Mouse (Mus musculus) T-helper 2 cell (primary cell): ENCODE measurements around the gene Ccdc81.

Experiments
- in situ Hi-C: fragments of 300-600 bp; cut with MboI, MseI; formaldehyde crosslinking; loops from one replicate; pipeline ENCODE4 v1.15.1; 2025; ENCODE audit warnings: high pct_unique_total_duplicates

Gene Ccdc81

GRCm38 (mm10) chr7:89867221-89867620 is 36.2 kb downstream of the Ccdc81 start:
- in situ Hi-C loops = no loop called here

DNA sequence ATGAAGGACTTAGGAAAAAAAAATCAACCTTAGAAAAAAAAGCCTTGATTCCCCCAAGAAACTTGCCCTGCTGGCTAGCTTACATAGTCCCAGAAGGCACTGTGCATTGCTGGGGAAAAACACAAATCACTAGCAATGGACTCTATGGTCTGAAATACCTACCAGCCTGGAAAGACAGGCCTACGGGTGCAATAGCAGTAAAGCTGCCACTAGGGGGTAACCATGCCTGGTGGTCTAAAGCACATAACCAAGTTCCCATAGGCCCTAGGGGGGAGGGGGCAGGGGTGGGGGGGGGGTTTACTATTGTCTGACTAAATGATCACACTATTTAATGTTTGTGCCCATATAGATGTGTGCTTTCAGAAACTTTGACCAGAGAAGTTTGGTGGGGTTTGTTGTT is 38.7 kb downstream of the Ccdc81 start:
- in situ Hi-C loops = no loop called here

- in situ Hi-C loops = loop anchor here (10.0 kb wide), 1 partner anchor 222 kb away; the partner anchor contains the start of gene Me3
Observed at GRCm38 (mm10) chr7:89856440-89857217, 46.8 kb downstream of the Ccdc81 start.

DNA sequence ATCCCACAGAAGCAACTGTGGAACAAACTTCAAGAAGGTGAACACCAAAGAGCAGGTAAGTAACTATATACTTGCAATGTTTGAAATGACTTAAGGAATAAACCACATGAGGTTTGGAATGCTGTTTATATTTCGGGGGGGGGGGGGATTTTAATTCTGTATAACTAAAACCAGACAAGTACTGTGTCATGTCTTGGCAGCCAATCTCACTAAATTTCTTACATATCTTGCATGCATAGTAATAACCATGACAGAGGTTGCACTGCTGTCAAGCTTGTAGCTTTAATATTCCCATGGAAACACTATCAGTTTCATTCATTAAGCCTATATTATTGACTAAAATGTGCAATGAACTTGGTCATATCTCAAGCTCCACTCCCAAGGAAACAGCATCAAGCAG is 48.2 kb downstream of the Ccdc81 start:
- in situ Hi-C loops = loop anchor here (10.0 kb wide), 1 partner anchor 220 kb away; the partner anchor contains the start of gene Me3

GRCm38 (mm10) chr7:89853131-89853530 is 50.3 kb downstream of the Ccdc81 start:
- in situ Hi-C loops = loop anchor here (10.0 kb wide), 1 partner anchor 218 kb away; the partner anchor contains the start of gene Me3

GRCm38 (mm10) chr7:89852158-89853095 is 51.0 kb downstream of the Ccdc81 start:
- in situ Hi-C loops = loop anchor here (10.0 kb wide), 1 partner anchor 218 kb away; the partner anchor contains the start of gene Me3

- in situ Hi-C loops = loop anchor here (10.0 kb wide), 1 partner anchor 216 kb away; the partner anchor contains the start of gene Me3
Observed at GRCm38 (mm10) chr7:89850510-89850909, 52.9 kb downstream of the Ccdc81 start.

DNA sequence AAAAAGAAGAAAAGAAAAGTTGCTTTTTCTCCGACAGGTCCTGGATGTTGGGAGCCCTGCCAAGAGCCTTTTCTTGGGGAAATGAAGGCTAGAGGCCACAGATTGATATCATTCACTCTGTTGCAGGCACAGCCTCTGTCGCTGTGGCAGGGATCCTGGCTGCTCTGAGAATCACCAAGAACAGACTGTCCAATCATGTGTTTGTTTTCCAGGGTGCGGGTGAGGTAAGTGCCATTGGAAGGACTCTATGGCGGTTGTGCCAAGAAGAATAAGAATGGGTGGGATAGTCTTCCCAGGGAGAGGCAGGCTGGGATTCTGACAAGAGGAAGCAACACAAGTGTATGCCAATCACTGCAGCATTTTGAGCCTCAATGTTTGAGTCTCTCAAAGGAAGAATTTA is 57.8 kb downstream of the Ccdc81 start:
- in situ Hi-C loops = loop anchor here (5.0 to 10.0 kb wide), 2 partner anchors 348 to 1279 kb away; no protein-coding TSS in a partner anchor

GRCm38 (mm10) chr7:89843533-89843932 is 59.9 kb downstream of the Ccdc81 start:
- in situ Hi-C loops = loop anchor here (5.0 to 10.0 kb wide), 2 partner anchors 366 to 1281 kb away; no protein-coding TSS in a partner anchor

GRCm38 (mm10) chr7:89843121-89843520 is 60.3 kb downstream of the Ccdc81 start:
- in situ Hi-C loops = loop anchor here (5.0 to 10.0 kb wide), 2 partner anchors 366 to 1282 kb away; no protein-coding TSS in a partner anchor

- in situ Hi-C loops = loop anchor here (5.0 to 10.0 kb wide), 2 partner anchors 365 to 1282 kb away; no protein-coding TSS in a partner anchor
Observed at GRCm38 (mm10) chr7:89842404-89842715, 61.1 kb downstream of the Ccdc81 start.

DNA sequence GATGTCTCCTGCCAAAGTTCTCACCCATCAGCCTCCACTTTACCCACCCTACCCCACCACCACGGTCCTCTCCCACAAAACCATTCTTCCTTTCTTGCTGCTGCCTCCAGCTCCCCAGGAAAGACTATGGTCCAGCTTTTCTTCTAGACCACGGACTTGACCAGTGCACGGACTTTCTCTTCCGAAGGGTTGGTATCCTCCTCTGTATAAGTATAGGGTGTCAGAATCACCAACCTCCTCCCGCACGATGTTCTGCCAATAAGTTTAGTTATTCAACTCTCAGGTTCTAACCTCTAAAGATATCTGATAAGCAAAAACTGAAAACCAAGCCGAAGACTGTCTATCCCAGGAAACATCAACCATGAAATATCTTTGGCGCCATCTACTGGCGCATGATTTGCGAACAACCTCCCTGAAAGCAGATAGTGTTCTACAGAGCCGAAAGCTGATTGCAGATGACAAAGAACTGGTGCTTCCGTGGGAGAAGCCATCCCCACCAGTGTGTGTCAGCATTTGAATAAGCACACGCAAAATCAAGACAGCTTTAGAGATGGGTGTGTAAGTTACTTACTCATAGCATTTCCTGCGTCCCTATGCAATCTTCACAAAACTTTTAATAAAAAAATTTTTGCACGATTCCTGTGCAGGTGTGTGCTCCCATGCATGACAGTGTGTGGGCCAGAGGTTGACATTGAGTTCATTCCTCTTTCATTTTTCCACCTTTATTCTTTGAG is 61.6 kb downstream of the Ccdc81 start:
- in situ Hi-C loops = loop anchor here (5.0 to 10.0 kb wide), 2 partner anchors 365 to 1283 kb away; no protein-coding TSS in a partner anchor

GRCm38 (mm10) chr7:89839721-89840120 is 63.7 kb downstream of the Ccdc81 start:
- in situ Hi-C loops = loop anchor here (5.0 to 10.0 kb wide), 2 partner anchors 362 to 1285 kb away; no protein-coding TSS in a partner anchor

GRCm38 (mm10) chr7:89837841-89838240 is 65.6 kb downstream of the Ccdc81 start:
- in situ Hi-C loops = no loop called here

GRCm38 (mm10) chr7:89836676-89837075 is 66.8 kb downstream of the Ccdc81 start:
- in situ Hi-C loops = no loop called here

DNA sequence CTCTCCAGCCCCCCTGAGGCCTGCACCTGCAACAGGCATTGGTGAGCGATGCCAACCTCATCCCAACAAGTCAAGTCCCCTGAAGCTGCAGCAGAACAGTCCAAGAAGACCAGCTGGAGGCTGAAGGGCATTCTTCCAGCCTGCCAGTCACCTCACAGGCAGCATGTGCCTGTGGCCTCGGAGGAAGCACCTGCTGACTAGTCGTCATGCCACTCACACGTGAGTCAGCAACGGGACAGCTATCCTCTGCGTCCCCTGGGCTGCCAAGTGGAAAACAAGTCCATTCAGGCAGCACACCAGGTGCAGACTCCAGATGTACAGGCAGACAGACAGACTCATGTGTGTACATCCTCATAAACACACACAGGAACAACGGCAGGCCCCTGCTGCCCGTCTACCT is 67.9 kb downstream of the Ccdc81 start:
- in situ Hi-C loops = no loop called here

DNA sequence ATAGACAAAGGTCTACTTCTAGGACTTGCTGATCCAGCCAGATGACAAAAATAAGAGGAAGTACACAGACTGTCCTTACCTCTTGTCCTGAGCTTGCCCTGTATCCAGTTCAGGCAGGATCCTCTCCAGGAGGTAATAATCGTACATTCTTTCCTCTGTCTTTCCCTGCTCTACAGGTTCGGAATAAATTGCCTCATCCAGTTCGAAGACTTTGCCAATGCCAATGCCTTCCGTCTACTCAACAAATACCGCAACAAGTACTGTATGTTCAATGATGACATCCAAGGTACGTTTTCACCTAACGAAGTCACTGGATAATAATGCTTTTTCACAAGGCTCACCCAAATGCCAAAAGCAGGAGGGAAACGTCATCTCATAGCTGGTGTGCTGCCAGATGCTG is 69.9 kb downstream of the Ccdc81 start:
- in situ Hi-C loops = no loop called here

DNA sequence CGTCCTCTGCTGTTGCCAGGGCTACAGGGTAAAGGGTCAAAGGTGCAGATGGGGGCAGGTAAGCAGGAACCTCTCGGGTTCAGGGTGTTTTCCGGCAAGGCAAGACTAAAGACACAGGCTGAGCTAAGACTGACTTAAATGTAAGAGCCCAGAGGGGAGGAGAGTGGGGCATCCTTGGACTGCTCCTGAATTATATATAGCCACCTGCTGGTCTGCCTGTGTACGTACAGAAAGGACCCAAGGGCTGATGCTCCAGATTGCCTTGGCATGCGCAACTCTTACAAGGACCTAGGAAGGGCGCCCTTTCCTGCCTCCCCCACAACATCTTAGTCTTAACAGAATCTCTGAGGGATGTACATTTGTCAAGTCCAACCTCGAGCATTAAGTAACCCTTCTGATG is 74.2 kb downstream of the Ccdc81 start:
- in situ Hi-C loops = no loop called here

DNA sequence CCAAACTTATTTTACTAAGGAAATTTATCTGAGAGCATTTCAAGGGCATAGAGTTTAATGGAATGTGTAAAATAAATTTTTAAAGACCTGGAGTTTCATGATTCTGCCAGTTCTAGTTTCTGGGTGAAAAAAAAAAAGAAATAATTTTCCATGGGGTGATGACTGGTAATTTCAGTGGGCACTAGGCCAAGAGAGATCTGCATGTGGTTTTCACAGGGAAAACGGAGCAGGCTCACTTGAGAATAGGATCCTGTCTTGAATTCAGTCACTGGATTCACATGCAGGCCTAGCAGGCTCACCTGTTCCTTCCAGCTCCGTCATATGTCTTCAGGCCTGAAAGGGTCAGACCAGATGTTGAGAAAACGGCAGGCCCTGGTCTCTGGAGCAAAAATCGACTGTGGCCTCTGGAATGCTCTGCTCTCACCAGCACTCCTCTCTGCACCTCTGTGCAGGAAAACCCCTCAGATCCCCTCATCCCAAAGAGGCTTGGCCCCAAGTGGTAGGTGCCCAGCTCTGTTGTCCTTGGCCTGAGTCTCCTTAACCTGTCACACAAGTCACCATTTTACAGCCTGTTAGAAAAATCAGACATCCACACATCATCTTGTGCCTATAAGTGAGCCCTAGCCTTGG is 74.9 kb downstream of the Ccdc81 start:
- in situ Hi-C loops = no loop called here
